Mouse (Mus musculus) hindbrain, embryonic 10.5 days (tissue): ENCODE measurements around the gene Dcdc2a. TPM values are rescaled to one million over a fixed set of nuclear protein-coding genes. Genes with fewer than 3 reads are reported as not detected.

ENCODE experiments used
- DNase-seq: peaks from one replicate; pipeline ENCODE4 v3.0.0-alpha.2; 2017; ENCODE audit warnings: low spot score
- H3K27ac ChIP-seq: fragments of 300-500 bp; sonication (generic); 2 replicates; pipeline ENCODE4 v1.5.1; 2016; ENCODE audit warnings: mild to moderate bottlenecking, moderate library complexity
- H3K27me3 ChIP-seq: fragments of 300-500 bp; sonication (generic); 2 replicates; pipeline ENCODE4 v1.6.1; 2016; ENCODE audit warnings: mild to moderate bottlenecking; ENCODE audit not compliant: poor library complexity, insufficient read depth, severe bottlenecking
- H3K36me3 ChIP-seq: fragments of 300-500 bp; sonication (generic); 2 replicates; pipeline ENCODE4 v1.6.1; 2016; ENCODE audit warnings: mild to moderate bottlenecking, moderate library complexity
- H3K4me1 ChIP-seq: fragments of 300-500 bp; sonication (generic); replicated peaks from 2 replicates; pipeline ENCODE4 v1.6.1; 2016; ENCODE audit warnings: mild to moderate bottlenecking
- H3K4me3 ChIP-seq: fragments of 300-500 bp; sonication (generic); 2 replicates; pipeline ENCODE4 v1.5.1; 2016; ENCODE audit warnings: mild to moderate bottlenecking, moderate library complexity
- H3K9me3 ChIP-seq: fragments of 300-500 bp; sonication (generic); 2 replicates; pipeline ENCODE4 v1.6.1; 2016; ENCODE audit warnings: mild to moderate bottlenecking, moderate library complexity
- WGBS: fragments of 180-500 bp; shearing (Covaris S2); methylation state at CpG from one replicate; pipeline ENCODE4 v1.1.7; 2016; 5-methylcytosine and 5-hydroxymethylcytosine counted together
- polyA plus RNA-seq: library from polyadenylated mRNA; unstranded; fragments of >200 nt; fragmentation: Nextera tagmentation; extraction: Ambion mirVana; gene quantifications from 2 replicates; pipeline ENCODE4 v1.2.1, GENCODE M21; 2016

Gene Dcdc2a
- polyA plus RNA-seq, 1 experiment from 2014 or later: 3.4 TPM

- peak; percentile 85 for DNase-seq
- Histone ChIP-seq H3K36me3 (no peaks in the 10 kb centered on the region), H3K9me3 (peaks cover 9% of the 10 kb centered on the region), H3K4me1 (peaks cover 20% of the 10 kb centered on the region), H3K27ac (peak overlapping the region; percentile 75), H3K27me3 (peaks cover 52% of the 10 kb centered on the region), H3K4me3 (peak overlapping the region; percentile 65)
- WGBS: 0% methylated on average over 35 of the region's 35 CpGs
Observed at GRCm38 (mm10) chr13:25055111-25055554, 671 bp upstream of the Dcdc2a start.

GRCm38 (mm10) chr13:25066659-25067058 lies 10.9 kb downstream of the Dcdc2a start:
- 94% methylated on average over 2 of the region's 2 CpGs for WGBS
- H3K27ac ChIP-seq: no peak overlapping the region
- H3K27me3 ChIP-seq: no peaks in the 10 kb centered on the region
- no peaks in the 10 kb centered on the region for H3K9me3 ChIP-seq
- no peak for DNase-seq
- no peaks in the 10 kb centered on the region for H3K36me3 ChIP-seq
- no peaks in the 10 kb centered on the region for H3K4me1 ChIP-seq
- no peak overlapping the region for H3K4me3 ChIP-seq

- Histone ChIP-seq H3K36me3 (no peaks in the 10 kb centered on the region), H3K4me1 (no peaks in the 10 kb centered on the region), H3K4me3 (no peak overlapping the region), H3K9me3 (no peaks in the 10 kb centered on the region), H3K27ac (no peak overlapping the region), H3K27me3 (no peaks in the 10 kb centered on the region)
- 92% methylated on average over 4 of the region's 4 CpGs for WGBS
- DNase-seq: no peak
Observed at GRCm38 (mm10) chr13:25067183-25067582, 11.4 kb downstream of the Dcdc2a start.

GRCm38 (mm10) chr13:25069765-25070164 lies 14.0 kb downstream of the Dcdc2a start:
- H3K4me3 ChIP-seq: no peak overlapping the region
- no peak for DNase-seq
- no peaks in the 10 kb centered on the region for H3K4me1 ChIP-seq
- no peaks in the 10 kb centered on the region for H3K36me3 ChIP-seq
- H3K27me3 ChIP-seq: no peaks in the 10 kb centered on the region
- H3K9me3 ChIP-seq: no peaks in the 10 kb centered on the region
- 80% methylated on average over 4 of the region's 4 CpGs for WGBS
- H3K27ac ChIP-seq: no peak overlapping the region

- WGBS: 90% methylated on average over 4 of the region's 4 CpGs
- H3K27me3 ChIP-seq: no peaks in the 10 kb centered on the region
- H3K27ac ChIP-seq: no peak overlapping the region
Observed at GRCm38 (mm10) chr13:25070791-25071190, 15.0 kb downstream of the Dcdc2a start.

GRCm38 (mm10) chr13:25077262-25077661 lies 21.5 kb downstream of the Dcdc2a start:
- Histone ChIP-seq H3K4me3 (no peak overlapping the region), H3K27me3 (peaks cover 4% of the 10 kb centered on the region; the same call in 1 of the 2 replicates), H3K4me1 (peaks cover 14% of the 10 kb centered on the region), H3K9me3 (no peaks in the 10 kb centered on the region), H3K36me3 (no peaks in the 10 kb centered on the region), H3K27ac (no peak overlapping the region)
- 24% methylated on average over 7 of the region's 7 CpGs for WGBS
- DNase-seq: peak; percentile 24

More at GRCm38 (mm10) chr13:25070791-25071190, 15.0 kb downstream of the Dcdc2a start:
- Histone ChIP-seq H3K4me1 (no peaks in the 10 kb centered on the region), H3K4me3 (no peak overlapping the region), H3K9me3 (no peaks in the 10 kb centered on the region), H3K36me3 (no peaks in the 10 kb centered on the region)
- no peak for DNase-seq

GRCm38 (mm10) chr13:25083144-25083572 lies 27.4 kb downstream of the Dcdc2a start:
- Histone ChIP-seq H3K27ac (no peak overlapping the region), H3K36me3 (no peaks in the 10 kb centered on the region), H3K4me1 (peaks cover 13% of the 10 kb centered on the region), H3K4me3 (no peak overlapping the region), H3K27me3 (peaks cover 4% of the 10 kb centered on the region; the same call in 1 of the 2 replicates), H3K9me3 (no peaks in the 10 kb centered on the region)
- WGBS: 27% methylated on average over 15 of the region's 15 CpGs
- peak; percentile 40 for DNase-seq

GRCm38 (mm10) chr13:25085147-25085546 lies 29.3 kb downstream of the Dcdc2a start:
- Histone ChIP-seq H3K27me3 (0 out of 2 replicates have a peak, but pooled peaks cover 4% of the 10 kb centered on the region), H3K4me3 (no peak overlapping the region), H3K9me3 (no peaks in the 10 kb centered on the region), H3K4me1 (peaks cover 13% of the 10 kb centered on the region), H3K36me3 (no peaks in the 10 kb centered on the region), H3K27ac (no peak overlapping the region)
- WGBS: 89% methylated on average over 7 of the region's 7 CpGs
- DNase-seq: no peak

GRCm38 (mm10) chr13:25091347-25091746 lies 35.5 kb downstream of the Dcdc2a start:
- Histone ChIP-seq H3K27me3 (no peaks in the 10 kb centered on the region), H3K27ac (no peak overlapping the region), H3K9me3 (no peaks in the 10 kb centered on the region), H3K4me1 (no peaks in the 10 kb centered on the region), H3K36me3 (no peaks in the 10 kb centered on the region), H3K4me3 (no peak overlapping the region)
- DNase-seq: no peak
- WGBS: 88% methylated on average over 5 of the region's 5 CpGs

GRCm38 (mm10) chr13:25093776-25094175 lies 38.0 kb downstream of the Dcdc2a start:
- no peak for DNase-seq
- H3K4me1 ChIP-seq: no peaks in the 10 kb centered on the region
- WGBS: 86% methylated on average over 4 of the region's 4 CpGs
- H3K4me3 ChIP-seq: no peak overlapping the region
- H3K36me3 ChIP-seq: no peaks in the 10 kb centered on the region
- H3K9me3 ChIP-seq: no peaks in the 10 kb centered on the region
- no peak overlapping the region for H3K27ac ChIP-seq
- H3K27me3 ChIP-seq: no peaks in the 10 kb centered on the region

- no peak for DNase-seq
- 77% methylated on average over 4 of the region's 4 CpGs for WGBS
- no peaks in the 10 kb centered on the region for H3K9me3 ChIP-seq
- H3K4me1 ChIP-seq: no peaks in the 10 kb centered on the region
- H3K27ac ChIP-seq: no peak overlapping the region
- no peaks in the 10 kb centered on the region for H3K27me3 ChIP-seq
- no peak overlapping the region for H3K4me3 ChIP-seq
- no peaks in the 10 kb centered on the region for H3K36me3 ChIP-seq
Observed at GRCm38 (mm10) chr13:25094381-25094780, 38.6 kb downstream of the Dcdc2a start.

- H3K9me3 ChIP-seq: no peaks in the 10 kb centered on the region
- no peaks in the 10 kb centered on the region for H3K36me3 ChIP-seq
- H3K27ac ChIP-seq: no peak overlapping the region
- no peak overlapping the region for H3K4me3 ChIP-seq
- H3K27me3 ChIP-seq: no peaks in the 10 kb centered on the region
- no peaks in the 10 kb centered on the region for H3K4me1 ChIP-seq
- no peak for DNase-seq
- 82% methylated on average over 8 of the region's 8 CpGs for WGBS
Observed at GRCm38 (mm10) chr13:25097348-25097747, 41.5 kb downstream of the Dcdc2a start.

- H3K9me3 ChIP-seq: no peaks in the 10 kb centered on the region
- no peaks in the 10 kb centered on the region for H3K27me3 ChIP-seq
- no peaks in the 10 kb centered on the region for H3K36me3 ChIP-seq
- 66% methylated on average over 5 of the region's 5 CpGs for WGBS
- H3K27ac ChIP-seq: no peak overlapping the region
- no peak overlapping the region for H3K4me3 ChIP-seq
- no peak for DNase-seq
- no peaks in the 10 kb centered on the region for H3K4me1 ChIP-seq
Observed at GRCm38 (mm10) chr13:25098578-25098977, 42.8 kb downstream of the Dcdc2a start.

- DNase-seq: no peak
- H3K4me3 ChIP-seq: no peak overlapping the region
- no peaks in the 10 kb centered on the region for H3K27me3 ChIP-seq
- H3K36me3 ChIP-seq: no peaks in the 10 kb centered on the region
- no peaks in the 10 kb centered on the region for H3K9me3 ChIP-seq
- H3K27ac ChIP-seq: no peak overlapping the region
- no peaks in the 10 kb centered on the region for H3K4me1 ChIP-seq
- 77% methylated on average over 3 of the region's 3 CpGs for WGBS
Observed at GRCm38 (mm10) chr13:25099508-25099907, 43.7 kb downstream of the Dcdc2a start.
